Mouse (Mus musculus): Measurements from ENCODE around the gene Rcc1. TPM values are rescaled to one million over a fixed set of nuclear protein-coding genes. Genes with fewer than 3 reads are reported as not detected.
A peak's percentile ranks its signal among the peaks of the same experiment; 100 is the strongest.

The Rcc1 gene
- polyA plus RNA-seq, 1 experiment from 2014 or later = 164 TPM

DNA sequence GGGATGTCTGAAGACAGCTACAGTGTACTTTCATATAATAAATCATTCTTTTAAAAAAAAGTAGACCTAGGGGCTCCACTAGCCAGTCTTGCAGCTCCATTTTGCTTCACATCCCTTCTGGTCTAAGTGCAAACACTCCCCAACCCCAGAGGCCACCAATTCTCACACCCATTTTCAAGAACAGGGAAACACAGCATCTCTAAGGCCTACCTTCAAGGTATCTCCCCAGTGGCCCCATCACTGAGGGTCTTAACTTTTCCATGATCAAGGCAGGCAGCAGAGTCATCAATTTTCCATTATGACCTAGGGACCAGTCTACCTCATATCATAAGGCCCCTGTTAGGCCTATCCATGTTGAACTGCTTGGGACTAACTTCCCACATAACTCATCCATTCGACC lies 2.0 kb downstream of the Rcc1 start:
- WGBS = 35% methylated on average over 1 of the region's 1 CpGs
- no peaks in the 10 kb centered on the region for H3K27me3 ChIP-seq (ENCODE audit: low read depth, poor library complexity, severe bottlenecking)
- peaks cover 30% of the 10 kb centered on the region for H3K4me1 ChIP-seq
- H3K4me3 ChIP-seq = peak overlapping the region; percentile 85
- no peaks in the 10 kb centered on the region for H3K9me3 ChIP-seq (replicated peaks)
- DNase-seq (ENCODE audit: low spot score) = no peak
- peaks cover 26% of the 10 kb centered on the region for H3K36me3 ChIP-seq
- H3K27ac ChIP-seq (replicated peaks) = no peak overlapping the region

- 58% methylated on average over 3 of the region's 3 CpGs for WGBS
- peaks cover 30% of the 10 kb centered on the region for H3K4me1 ChIP-seq
- no peak for DNase-seq (ENCODE audit: low spot score)
- no peak overlapping the region for H3K27ac ChIP-seq (replicated peaks)
- no peaks in the 10 kb centered on the region for H3K9me3 ChIP-seq (replicated peaks)
- peak overlapping the region; percentile 85 for H3K4me3 ChIP-seq
- no peaks in the 10 kb centered on the region for H3K27me3 ChIP-seq (ENCODE audit: low read depth, poor library complexity, severe bottlenecking)
- peaks cover 21% of the 10 kb centered on the region for H3K36me3 ChIP-seq
Measured at GRCm38 (mm10) chr4:132350854-132351253, 2.6 kb downstream of the Rcc1 start.

GRCm38 (mm10) chr4:132350123-132350740 lies 3.2 kb downstream of the Rcc1 start:
- H3K9me3 ChIP-seq (replicated peaks) = no peaks in the 10 kb centered on the region
- 35% methylated on average over 2 of the region's 2 CpGs for WGBS
- peaks cover 19% of the 10 kb centered on the region for H3K36me3 ChIP-seq
- no peaks in the 10 kb centered on the region for H3K27me3 ChIP-seq (ENCODE audit: low read depth, poor library complexity, severe bottlenecking)
- H3K4me3 ChIP-seq = no peak overlapping the region
- no peak overlapping the region for H3K27ac ChIP-seq (replicated peaks)
- H3K4me1 ChIP-seq = peaks cover 32% of the 10 kb centered on the region
- no peak for DNase-seq (ENCODE audit: low spot score)

DNA sequence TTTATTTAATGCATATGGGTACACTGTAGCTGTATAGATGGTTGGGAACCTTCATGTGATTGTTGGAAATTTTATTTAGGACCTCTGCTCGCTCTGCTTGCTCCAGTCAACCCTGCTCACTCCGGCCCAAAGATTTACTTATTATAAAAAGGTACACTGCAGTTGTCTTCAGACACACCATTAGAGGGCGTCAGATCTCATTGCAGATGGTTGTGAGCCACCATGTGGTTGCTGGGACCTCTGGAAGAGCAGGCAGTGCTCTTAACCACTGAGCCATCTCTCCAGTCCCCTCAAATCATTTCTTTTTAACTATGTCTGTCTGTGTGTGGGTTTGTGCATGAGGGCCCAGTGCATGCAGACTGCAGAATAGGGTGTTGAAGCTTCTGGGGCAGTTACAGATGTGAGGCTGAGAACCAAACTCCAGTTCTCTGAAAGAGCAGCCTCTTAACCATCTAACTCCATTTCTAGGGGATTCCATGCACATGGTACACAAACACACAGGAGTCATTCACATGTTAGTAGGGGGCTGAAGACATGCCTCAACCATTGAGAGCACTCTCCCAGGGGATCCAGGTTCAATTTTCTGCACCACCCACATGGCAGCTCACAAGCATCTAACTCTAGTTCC lies 3.8 kb downstream of the Rcc1 start:
- Histone ChIP-seq H3K27ac (replicated peaks) (no peak overlapping the region), H3K4me3 (no peak overlapping the region), H3K4me1 (peaks cover 38% of the 10 kb centered on the region), H3K36me3 (peaks cover 19% of the 10 kb centered on the region), H3K27me3 (ENCODE audit: low read depth, poor library complexity, severe bottlenecking) (no peaks in the 10 kb centered on the region), H3K9me3 (replicated peaks) (no peaks in the 10 kb centered on the region)
- WGBS = 56% methylated on average over 3 of the region's 3 CpGs
- no peak for DNase-seq (ENCODE audit: low spot score)

GRCm38 (mm10) chr4:132346661-132347060 lies 6.7 kb downstream of the Rcc1 start:
- no peak for DNase-seq (ENCODE audit: low spot score)
- no peaks in the 10 kb centered on the region for H3K9me3 ChIP-seq (replicated peaks)
- no peaks in the 10 kb centered on the region for H3K27me3 ChIP-seq (ENCODE audit: low read depth, poor library complexity, severe bottlenecking)
- H3K4me1 ChIP-seq = peaks cover 46% of the 10 kb centered on the region
- no peak overlapping the region for H3K4me3 ChIP-seq
- WGBS = 55% methylated on average over 3 of the region's 3 CpGs
- H3K36me3 ChIP-seq = peaks cover 29% of the 10 kb centered on the region
- H3K27ac ChIP-seq (replicated peaks) = no peak overlapping the region

DNA sequence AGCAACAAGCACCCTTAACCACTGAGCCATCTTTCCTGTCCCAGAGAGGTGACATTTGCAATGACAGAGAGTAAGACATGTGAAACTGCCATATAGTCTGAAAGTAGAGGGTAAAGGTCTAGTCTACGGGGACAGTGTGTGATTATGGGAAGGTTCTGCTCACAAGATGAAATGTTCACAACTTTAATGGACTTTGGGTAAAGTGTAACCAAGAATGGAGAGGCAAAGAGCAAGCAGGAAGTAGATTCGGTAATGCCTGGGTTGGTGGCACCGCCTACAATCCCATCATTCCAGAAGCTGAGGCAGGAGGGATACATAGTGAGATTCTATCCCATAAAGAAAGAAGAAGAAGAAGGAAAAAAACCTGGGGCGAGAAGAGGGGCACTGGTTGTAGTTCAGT lies 7.1 kb downstream of the Rcc1 start:
- 85% methylated on average over 4 of the region's 4 CpGs for WGBS
- no peak for DNase-seq (ENCODE audit: low spot score)
- H3K9me3 ChIP-seq (replicated peaks) = no peaks in the 10 kb centered on the region
- H3K36me3 ChIP-seq = peaks cover 29% of the 10 kb centered on the region
- H3K4me1 ChIP-seq = peaks cover 42% of the 10 kb centered on the region
- no peak overlapping the region for H3K27ac ChIP-seq (replicated peaks)
- H3K27me3 ChIP-seq (ENCODE audit: low read depth, poor library complexity, severe bottlenecking) = no peaks in the 10 kb centered on the region
- no peak overlapping the region for H3K4me3 ChIP-seq

- H3K27me3 ChIP-seq (ENCODE audit: low read depth, poor library complexity, severe bottlenecking) = no peaks in the 10 kb centered on the region
- WGBS = 46% methylated on average over 5 of the region's 5 CpGs
- peaks cover 38% of the 10 kb centered on the region for H3K4me1 ChIP-seq
- DNase-seq (ENCODE audit: low spot score) = no peak
- H3K36me3 ChIP-seq = peaks cover 28% of the 10 kb centered on the region
- H3K27ac ChIP-seq (replicated peaks) = peak overlapping the region; percentile 97; the same call in 1 of the 2 replicates
- no peaks in the 10 kb centered on the region for H3K9me3 ChIP-seq (replicated peaks)
- H3K4me3 ChIP-seq = peak overlapping the region; percentile 86
Measured at GRCm38 (mm10) chr4:132345843-132346212, 7.6 kb downstream of the Rcc1 start.

GRCm38 (mm10) chr4:132345135-132345842 lies 8.1 kb downstream of the Rcc1 start:
- H3K4me1 ChIP-seq = peaks cover 37% of the 10 kb centered on the region
- peaks cover 29% of the 10 kb centered on the region for H3K36me3 ChIP-seq
- no peaks in the 10 kb centered on the region for H3K9me3 ChIP-seq (replicated peaks)
- H3K27ac ChIP-seq (replicated peaks) = peak overlapping the region; percentile 97
- no peaks in the 10 kb centered on the region for H3K27me3 ChIP-seq (ENCODE audit: low read depth, poor library complexity, severe bottlenecking)
- H3K4me3 ChIP-seq = peak overlapping the region; percentile 86
- peak; percentile 95 for DNase-seq (ENCODE audit: low spot score)
- under 1% methylated on average over 83 of the region's 83 CpGs for WGBS

GRCm38 (mm10) chr4:132344403-132345134 lies 8.8 kb downstream of the Rcc1 start:
- Histone ChIP-seq H3K4me3 (peak overlapping the region; percentile 86), H3K27ac (replicated peaks) (peak overlapping the region; percentile 97), H3K27me3 (ENCODE audit: low read depth, poor library complexity, severe bottlenecking) (no peaks in the 10 kb centered on the region), H3K36me3 (peaks cover 36% of the 10 kb centered on the region), H3K9me3 (replicated peaks) (no peaks in the 10 kb centered on the region), H3K4me1 (peaks cover 37% of the 10 kb centered on the region)
- 13% methylated on average over 13 of the region's 13 CpGs for WGBS
- no peak for DNase-seq (ENCODE audit: low spot score)

GRCm38 (mm10) chr4:132341451-132341850 lies 12.0 kb downstream of the Rcc1 start:
- no peak for DNase-seq (ENCODE audit: low spot score)
- H3K27ac ChIP-seq (replicated peaks) = no peak overlapping the region
- no peaks in the 10 kb centered on the region for H3K9me3 ChIP-seq (replicated peaks)
- H3K4me3 ChIP-seq = no peak overlapping the region
- H3K27me3 ChIP-seq (ENCODE audit: low read depth, poor library complexity, severe bottlenecking) = no peaks in the 10 kb centered on the region
- peaks cover 67% of the 10 kb centered on the region for H3K36me3 ChIP-seq
- WGBS = 83% methylated on average over 3 of the region's 3 CpGs
- peaks cover 31% of the 10 kb centered on the region for H3K4me1 ChIP-seq

GRCm38 (mm10) chr4:132338943-132339342 lies 14.5 kb downstream of the Rcc1 start:
- Histone ChIP-seq H3K9me3 (replicated peaks) (no peaks in the 10 kb centered on the region), H3K36me3 (peaks cover 92% of the 10 kb centered on the region), H3K4me3 (no peak overlapping the region), H3K27ac (replicated peaks) (no peak overlapping the region), H3K4me1 (peaks cover 17% of the 10 kb centered on the region), H3K27me3 (ENCODE audit: low read depth, poor library complexity, severe bottlenecking) (no peaks in the 10 kb centered on the region)
- no peak for DNase-seq (ENCODE audit: low spot score)
- 96% methylated on average over 13 of the region's 13 CpGs for WGBS

DNA sequence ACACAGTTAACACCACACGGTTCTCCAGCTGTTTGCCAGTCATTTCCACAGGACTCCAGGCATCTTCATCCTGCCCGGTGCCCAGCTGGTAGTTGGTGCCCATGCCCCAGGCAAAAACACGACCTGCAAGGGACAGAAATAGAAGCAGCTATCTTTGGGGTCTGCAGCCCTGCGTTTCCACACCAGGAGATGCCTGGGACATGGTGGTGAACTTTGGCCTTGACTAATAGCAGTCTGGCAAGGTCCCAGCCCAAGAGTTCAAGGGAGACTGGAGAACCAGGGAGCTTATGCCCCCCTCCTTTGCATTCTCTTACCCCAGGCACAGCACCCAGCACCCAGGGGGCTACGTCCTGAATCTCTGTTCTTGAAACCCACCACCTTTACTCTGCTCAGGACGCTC lies 20.5 kb downstream of the Rcc1 start:
- no peak for DNase-seq (ENCODE audit: low spot score)
- peaks cover 72% of the 10 kb centered on the region for H3K36me3 ChIP-seq
- no peak overlapping the region for H3K27ac ChIP-seq (replicated peaks)
- WGBS = 96% methylated on average over 6 of the region's 6 CpGs
- peaks cover 25% of the 10 kb centered on the region for H3K4me1 ChIP-seq
- H3K4me3 ChIP-seq = no peak overlapping the region
- H3K27me3 ChIP-seq (ENCODE audit: low read depth, poor library complexity, severe bottlenecking) = no peaks in the 10 kb centered on the region
- no peaks in the 10 kb centered on the region for H3K9me3 ChIP-seq (replicated peaks)
